Mouse (Mus musculus) brain, embryonic 14.5 days (tissue): ENCODE measurements at regions not wholly inside any gene's neighbourhood (a gene's known extent, or its start where the extent isn't known, plus 50 kb on each side); places are given as distances from the start of the nearest gene placed in this dataset.

Experiments used
- DNase-seq: peaks from one replicate; pipeline ENCODE4 v3.0.0-alpha.2; 2011; ENCODE audit warnings: low read depth
- CTCF ChIP-seq: fragments of 200-500 bp; IDR thresholded peaks from 2 replicates; pipeline ENCODE4 v1.5.1; 2012; ENCODE audit warnings: inconsistent platforms, mild to moderate bottlenecking, moderate library complexity, borderline replicate concordance; ENCODE audit not compliant: insufficient read depth, insufficient read length; ENCODE audit errors: extremely low read depth
- POLR2A ChIP-seq: fragments of 200-500 bp; IDR thresholded peaks from 2 replicates; pipeline ENCODE4 v1.6.1; 2012; ENCODE audit warnings: mild to moderate bottlenecking, inconsistent platforms, borderline replicate concordance; ENCODE audit not compliant: poor library complexity, insufficient read depth, insufficient read length, severe bottlenecking; ENCODE audit errors: extremely low read depth

GRCm38 (mm10) chr13:52055741-52056140 is 209.3 kb downstream of the Gadd45g start:
- no peak for TF ChIP-seq CTCF
- no peak for TF ChIP-seq POLR2A
- no peak for DNase-seq

- DNase-seq = no peak
These were observed 211.0 kb downstream of the Gadd45g start for GRCm38 (mm10) chr13:52057456-52057855.

GRCm38 (mm10) chr13:52059756-52060417 is 213.4 kb downstream of the Gadd45g start:
- DNase-seq = no peak
- TF ChIP-seq CTCF (no peak), POLR2A (no peak)

More at GRCm38 (mm10) chr13:52057456-52057855, 211.0 kb downstream of the Gadd45g start:
- TF ChIP-seq POLR2A = no peak
- no peak for TF ChIP-seq CTCF

DNA sequence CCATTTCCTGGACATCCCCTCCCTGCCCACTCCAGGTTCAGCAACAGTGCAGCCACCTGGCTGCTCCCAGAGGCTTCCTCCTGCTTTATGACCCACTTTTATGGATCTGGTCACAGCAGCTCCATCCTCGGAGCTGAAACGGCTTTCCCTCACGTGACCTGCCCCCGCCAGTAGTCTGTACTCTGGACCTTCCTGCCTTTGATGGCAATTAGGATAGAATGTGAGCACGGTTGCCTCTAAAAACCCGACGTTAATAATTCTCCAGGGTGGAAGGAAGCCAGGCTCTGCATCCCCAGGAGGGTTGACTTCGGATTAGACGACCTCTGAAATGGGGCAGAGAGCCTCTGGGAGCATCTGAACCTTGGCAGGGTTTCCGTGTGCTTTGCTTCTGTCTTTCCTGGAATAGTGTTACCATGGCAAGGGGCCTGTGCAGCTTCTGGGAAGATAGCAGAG is 214.0 kb downstream of the Gadd45g start:
- DNase-seq = no peak
- TF ChIP-seq POLR2A = no peak
- TF ChIP-seq CTCF = no peak

DNA sequence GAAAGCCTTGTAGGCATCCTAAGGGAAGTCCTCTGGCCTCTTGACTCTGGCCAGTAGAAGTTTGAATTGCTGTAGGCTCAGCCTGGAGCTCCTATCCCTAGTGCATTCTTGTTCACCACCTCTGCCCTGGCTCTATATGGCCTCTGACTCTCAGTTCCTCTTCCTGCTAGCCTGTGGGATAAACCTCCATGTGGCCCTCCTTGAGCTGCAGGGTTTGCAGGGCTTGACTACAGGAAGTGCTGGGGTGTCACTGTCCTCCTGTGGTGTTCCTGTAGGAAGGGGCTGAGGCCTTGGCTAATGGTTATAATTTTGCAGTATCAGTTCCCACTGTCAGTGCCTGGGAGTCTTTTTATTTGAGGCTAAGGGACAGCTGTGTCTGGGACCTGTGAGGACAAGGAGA is 215.0 kb downstream of the Gadd45g start:
- DNase-seq = no peak
- no peak for TF ChIP-seq POLR2A
- TF ChIP-seq CTCF = no peak

DNA sequence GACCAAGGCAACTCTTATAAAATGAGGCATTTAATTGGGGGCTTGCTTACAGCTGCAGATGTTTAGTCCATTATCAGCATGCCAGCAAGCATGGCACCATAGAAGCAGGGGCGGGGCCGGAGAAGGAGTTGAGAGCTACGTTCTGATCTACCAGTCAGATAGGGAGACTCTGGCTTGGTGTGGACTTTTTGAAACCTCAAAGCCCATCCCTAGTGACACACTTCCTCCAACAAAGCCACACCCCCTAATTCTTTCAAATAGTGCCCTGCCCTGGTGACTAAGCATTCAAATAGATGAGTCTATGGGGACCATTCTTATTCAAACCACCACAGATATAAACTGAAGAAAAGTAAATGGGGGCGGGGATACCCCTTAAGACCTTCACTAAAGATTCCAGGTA is 215.4 kb downstream of the Gadd45g start:
- no peak for DNase-seq
- TF ChIP-seq CTCF (no peak), POLR2A (no peak)

DNA sequence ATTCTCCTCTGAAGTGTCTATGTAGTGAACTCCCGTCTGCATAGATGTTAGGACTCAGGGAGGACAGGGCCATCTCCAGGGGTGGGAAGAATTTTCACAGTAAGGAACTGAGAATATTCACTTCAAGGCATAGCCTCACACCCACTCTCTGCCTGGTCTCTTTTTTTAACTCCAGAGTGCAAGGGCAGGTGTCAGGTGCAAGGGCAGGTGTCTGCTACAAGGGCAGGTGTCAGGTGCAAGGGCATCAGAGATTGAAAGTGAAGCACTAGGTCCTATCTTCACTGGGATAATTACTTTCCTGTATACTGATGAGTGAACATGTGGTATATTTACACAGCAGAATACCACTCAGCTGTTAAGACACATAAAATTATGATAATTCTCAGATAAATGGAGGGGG is 216.1 kb downstream of the Gadd45g start:
- DNase-seq = no peak
- no peak for TF ChIP-seq POLR2A
- TF ChIP-seq CTCF = no peak

- no peak for TF ChIP-seq CTCF
- no peak for TF ChIP-seq POLR2A
These were observed 218.8 kb downstream of the Gadd45g start for GRCm38 (mm10) chr13:52065274-52065673.

GRCm38 (mm10) chr13:52065720-52066119 is 219.2 kb downstream of the Gadd45g start:
- no peak for DNase-seq
- TF ChIP-seq CTCF (no peak), POLR2A (no peak)

More at GRCm38 (mm10) chr13:52065274-52065673, 218.8 kb downstream of the Gadd45g start:
- no peak for DNase-seq

GRCm38 (mm10) chr13:52067048-52067447 is 220.6 kb downstream of the Gadd45g start:
- DNase-seq = no peak
- TF ChIP-seq CTCF = no peak
- no peak for TF ChIP-seq POLR2A

- no peak for DNase-seq
- TF ChIP-seq POLR2A (no peak), CTCF (no peak)
These were observed 222.5 kb downstream of the Gadd45g start for GRCm38 (mm10) chr13:52068886-52069439.

GRCm38 (mm10) chr13:52069714-52070113 is 223.2 kb downstream of the Gadd45g start:
- no peak for TF ChIP-seq CTCF
- TF ChIP-seq POLR2A = no peak
- DNase-seq = no peak
